Mouse (Mus musculus) bone marrow macrophage, adult 2 months (primary cell): ENCODE results near the gene Nelfcd. TPM values are rescaled to one million over a fixed set of nuclear protein-coding genes. Genes with fewer than 3 reads are reported as not detected.
A peak's percentile ranks its signal among the peaks of the same experiment; 100 is the strongest.

Experiments
- H3K27ac ChIP-seq: 2 replicates; pipeline ENCODE4 v1.5.1; 2012; ENCODE audit warnings: low read depth, low read length; ENCODE audit not compliant: insufficient read depth
- H3K4me1 ChIP-seq: 2 replicates; pipeline ENCODE4 v1.6.1; 2012; ENCODE audit warnings: low read length; ENCODE audit not compliant: control insufficient read depth, insufficient read depth
- H3K4me3 ChIP-seq: 2 replicates; pipeline ENCODE4 v1.5.1; 2012; ENCODE audit warnings: mild to moderate bottlenecking, low read length, moderate library complexity; ENCODE audit not compliant: insufficient read depth
- CTCF ChIP-seq: IDR thresholded peaks from 2 replicates; pipeline ENCODE4 v1.5.1; 2012; ENCODE audit warnings: low read depth, mild to moderate bottlenecking, low read length, moderate library complexity
- POLR2A ChIP-seq: IDR thresholded peaks from 2 replicates; pipeline ENCODE4 v1.6.1; 2012; ENCODE audit warnings: mild to moderate bottlenecking, low read depth, low read length, borderline replicate concordance
- polyA plus RNA-seq: library from polyadenylated mRNA; stranded (reverse); fragments of >200 nt; gene quantifications from 2 replicates; pipeline ENCODE4 v1.2.4, GENCODE M21; 2012; ENCODE audit not compliant: missing spikeins, insufficient read depth, insufficient read length

Gene Nelfcd
- polyA plus RNA-seq, 1 experiment = 32.0 TPM

DNA sequence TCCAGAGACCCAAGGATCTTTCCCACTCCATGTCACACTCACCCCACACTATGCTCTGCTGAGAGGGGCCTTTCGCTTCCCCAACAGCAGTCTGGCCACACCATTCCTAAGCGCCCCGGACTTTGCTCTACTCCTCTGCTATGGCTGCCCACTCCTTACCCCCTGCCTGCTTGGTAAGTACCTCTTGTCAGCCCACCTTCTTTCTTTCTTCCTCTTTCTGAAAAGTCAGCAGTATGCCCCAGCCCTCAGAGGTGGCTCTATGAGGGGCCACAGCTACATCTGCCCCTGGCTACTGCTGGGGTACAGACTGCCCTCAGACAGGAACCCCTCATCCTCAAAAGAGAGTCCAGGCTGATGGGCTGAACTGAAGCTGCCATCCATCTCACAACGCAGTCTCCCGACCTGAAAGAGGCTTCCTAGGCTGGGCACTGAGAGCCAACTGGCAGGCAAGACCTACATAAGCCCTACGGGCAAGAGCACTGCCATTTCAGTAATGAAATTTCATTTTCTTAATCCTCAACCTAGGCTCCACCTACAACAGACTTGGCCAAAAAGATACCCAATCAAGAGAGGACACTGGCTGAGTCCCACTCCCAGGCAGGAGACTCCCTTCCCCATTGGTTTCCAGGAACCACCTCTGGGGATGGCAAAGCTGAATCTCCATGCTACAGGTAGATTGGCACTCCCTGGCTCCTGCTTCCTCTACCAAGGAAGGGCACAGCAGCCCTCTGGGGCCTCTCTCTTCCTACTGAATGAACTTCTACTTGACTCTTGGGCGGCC is 21.5 kb downstream of the Nelfcd start:
- TF ChIP-seq CTCF (no peak), POLR2A (no peak)
- peak overlapping the region; percentile 67 for H3K4me3 ChIP-seq
- H3K4me1 ChIP-seq = peaks cover 52% of the 10 kb centered on the region
- H3K27ac ChIP-seq = peak overlapping the region; percentile 92

DNA sequence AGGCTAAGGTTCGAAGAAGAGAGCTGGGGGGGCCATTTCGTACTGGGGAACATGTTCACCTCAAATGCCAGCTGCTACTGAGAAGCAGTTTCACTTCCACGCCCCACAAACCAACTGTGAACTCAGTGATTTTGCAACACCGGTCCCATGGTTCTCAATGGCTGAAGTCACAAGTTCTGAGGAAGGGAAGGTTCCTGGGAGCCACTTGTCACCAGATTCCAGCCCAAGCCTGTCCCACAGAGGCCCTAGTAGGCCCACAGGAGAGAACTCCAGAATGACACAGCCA is 22.0 kb downstream of the Nelfcd start:
- Histone ChIP-seq H3K27ac (peak overlapping the region; percentile 92), H3K4me3 (peak overlapping the region; percentile 67), H3K4me1 (peaks cover 49% of the 10 kb centered on the region)
- no peak for TF ChIP-seq CTCF
- TF ChIP-seq POLR2A = no peak; the same call in 1 of the 2 replicates

DNA sequence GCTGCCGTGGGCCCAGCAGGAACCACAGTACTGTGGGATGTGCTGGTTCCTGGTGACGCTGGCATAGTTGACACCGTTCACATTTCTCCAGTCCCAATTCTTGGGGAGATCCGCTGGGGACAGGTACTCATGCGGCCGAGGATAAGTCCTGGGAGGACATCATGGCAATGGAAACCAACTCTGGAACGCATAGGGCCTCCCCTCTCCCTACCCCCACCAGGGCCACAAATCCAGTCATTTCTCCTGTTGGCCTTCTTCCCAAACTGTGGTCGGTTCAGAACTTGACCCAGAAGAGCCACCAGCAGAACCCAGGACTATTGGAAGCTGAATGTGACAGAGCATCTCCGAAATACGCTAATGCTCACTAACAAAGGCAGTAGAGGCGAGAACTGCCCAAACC is 22.6 kb downstream of the Nelfcd start:
- Histone ChIP-seq H3K4me1 (peaks cover 48% of the 10 kb centered on the region), H3K27ac (peak overlapping the region; percentile 92), H3K4me3 (peak overlapping the region; percentile 67)
- no peak for TF ChIP-seq CTCF
- no peak for TF ChIP-seq POLR2A

DNA sequence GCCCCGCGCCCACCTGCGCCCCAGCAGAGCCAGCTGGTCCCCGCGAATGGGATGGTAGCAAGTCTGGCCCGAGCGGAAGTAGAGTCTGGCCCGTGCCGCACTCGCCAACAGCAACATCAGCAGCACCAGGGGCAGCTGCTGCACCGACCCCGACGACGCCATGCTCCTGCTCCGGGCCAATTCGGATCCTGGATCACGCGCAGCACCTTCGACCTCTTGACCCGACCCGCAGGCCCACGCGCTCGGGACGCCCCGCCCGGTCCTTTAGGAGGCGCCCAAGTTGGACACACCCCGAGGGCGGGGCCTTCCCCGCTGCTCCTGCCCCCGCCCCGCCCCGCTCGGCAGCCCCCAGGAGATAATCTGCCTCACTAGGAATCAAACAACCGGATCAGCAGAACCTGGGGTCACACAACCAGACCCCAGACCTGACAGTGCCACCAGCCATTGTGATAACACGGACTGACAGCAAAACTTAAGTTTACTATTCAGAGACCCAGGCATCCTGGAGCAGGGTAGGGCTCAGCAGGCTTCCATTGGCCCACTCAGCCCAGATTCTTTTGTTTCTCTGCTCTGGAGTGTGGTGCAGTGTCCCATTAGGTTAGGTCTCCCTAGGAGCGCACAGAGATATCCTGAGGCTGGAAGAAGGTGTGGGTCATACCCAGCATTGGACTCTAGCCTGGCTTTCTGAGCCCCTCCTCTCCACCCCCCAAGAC is 23.3 kb downstream of the Nelfcd start, which contains the start of gene Ctsz:
Gene Ctsz (minus strand): TSS at position 303 of the 713 bp plus-strand sequence.
- Histone ChIP-seq H3K4me1 (peaks cover 46% of the 10 kb centered on the region), H3K4me3 (peak within 1 kb of the TSS; percentile 67), H3K27ac (peak within 1 kb of the TSS; percentile 97)
- no peak; the same call in 1 of the 2 replicates for TF ChIP-seq POLR2A
- TF ChIP-seq CTCF = no peak

DNA sequence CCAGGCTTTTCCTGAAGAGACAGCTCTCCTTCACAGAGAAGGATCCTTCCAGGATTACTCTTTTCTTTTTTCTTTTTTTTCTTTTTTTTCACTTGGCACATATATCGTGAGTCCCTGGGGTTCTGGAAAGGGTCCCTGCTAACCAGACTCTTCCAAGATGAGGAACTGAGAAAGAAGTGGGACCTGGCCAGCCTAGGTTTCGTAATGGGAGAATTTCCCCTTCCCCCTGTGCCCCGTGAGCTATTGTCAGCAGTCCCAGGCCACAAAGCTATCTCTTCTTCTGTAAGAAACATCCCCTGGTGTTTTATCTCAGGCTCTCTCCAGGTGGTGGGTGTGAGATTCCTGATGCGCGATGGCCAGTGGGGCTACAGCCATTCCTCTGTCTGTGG is 23.8 kb downstream of the Nelfcd start:
- H3K4me3 ChIP-seq = peak overlapping the region; percentile 67
- peak overlapping the region; percentile 97 for H3K27ac ChIP-seq
- TF ChIP-seq CTCF (no peak), POLR2A (no peak)
- peaks cover 43% of the 10 kb centered on the region for H3K4me1 ChIP-seq

DNA sequence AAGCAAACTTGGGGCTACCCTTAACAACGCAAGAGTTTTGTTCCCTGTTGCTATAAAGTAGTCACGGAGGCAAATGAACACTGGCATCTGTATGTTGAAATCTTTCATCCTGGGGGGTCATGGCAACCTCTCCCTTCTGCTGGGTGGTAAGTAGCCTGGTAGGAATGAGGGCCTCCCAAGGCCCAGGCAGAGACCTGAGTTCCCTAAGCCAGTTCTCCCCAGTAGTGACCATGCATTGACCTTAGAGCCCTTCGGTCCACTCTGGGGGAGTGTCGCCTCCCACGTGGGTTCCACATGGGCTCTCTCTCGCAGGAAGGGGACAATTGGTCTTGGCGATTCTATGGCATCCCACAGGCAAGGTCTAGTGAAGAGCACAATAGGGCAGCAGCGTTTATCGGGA is 24.4 kb downstream of the Nelfcd start:
- H3K27ac ChIP-seq = peak overlapping the region; percentile 97
- peaks cover 38% of the 10 kb centered on the region for H3K4me1 ChIP-seq
- TF ChIP-seq CTCF = no peak
- no peak for TF ChIP-seq POLR2A

DNA sequence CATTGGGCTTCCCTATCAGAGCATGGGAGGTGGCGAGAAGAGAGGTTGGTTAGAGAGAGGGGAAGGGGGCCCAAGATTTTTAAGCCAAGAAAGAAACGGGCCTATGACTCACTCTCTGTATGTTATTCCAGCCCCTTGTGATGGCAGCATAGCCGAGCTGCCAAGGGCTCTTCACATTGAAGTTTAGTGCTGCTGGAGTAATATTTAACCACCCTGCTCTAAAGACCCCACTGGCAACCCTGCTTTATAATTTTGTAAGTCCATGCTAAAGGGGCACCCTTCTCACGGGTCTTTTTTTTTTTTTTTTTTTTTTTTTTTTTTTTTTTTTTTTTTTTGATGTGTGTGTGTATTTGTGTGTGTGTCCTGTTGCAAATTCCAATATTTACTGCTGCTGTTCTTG is 26.3 kb downstream of the Nelfcd start:
- peaks cover 30% of the 10 kb centered on the region for H3K4me1 ChIP-seq
- no peak overlapping the region for H3K4me3 ChIP-seq
- no peak for TF ChIP-seq POLR2A
- TF ChIP-seq CTCF = no peak
- no peak overlapping the region for H3K27ac ChIP-seq

More for the DNA sequence above, 24.4 kb downstream of the Nelfcd start:
- peak overlapping the region; percentile 18 for H3K4me3 ChIP-seq

DNA sequence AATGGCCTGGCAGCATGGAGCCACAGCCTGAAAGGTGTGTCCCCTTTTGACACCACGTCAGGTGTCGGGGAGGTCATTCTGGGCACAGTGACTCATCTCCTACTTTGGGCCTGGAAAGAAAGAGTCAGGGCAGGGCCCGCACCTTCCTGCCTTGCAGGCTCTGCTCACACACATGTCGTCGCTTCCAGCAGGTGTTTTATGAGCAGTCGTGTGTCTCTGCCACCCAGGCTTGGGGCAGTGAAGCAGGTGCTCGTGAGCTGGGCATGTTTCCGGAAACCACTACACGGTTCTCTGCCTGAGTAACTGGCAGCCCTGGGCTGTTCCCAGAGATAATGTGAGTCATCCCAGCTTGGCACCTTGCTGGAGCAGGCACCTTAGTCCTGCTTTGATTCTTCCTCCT is 26.9 kb downstream of the Nelfcd start:
- peaks cover 30% of the 10 kb centered on the region for H3K4me1 ChIP-seq
- no peak overlapping the region for H3K4me3 ChIP-seq
- no peak overlapping the region for H3K27ac ChIP-seq
- TF ChIP-seq POLR2A = no peak
- TF ChIP-seq CTCF = no peak

DNA sequence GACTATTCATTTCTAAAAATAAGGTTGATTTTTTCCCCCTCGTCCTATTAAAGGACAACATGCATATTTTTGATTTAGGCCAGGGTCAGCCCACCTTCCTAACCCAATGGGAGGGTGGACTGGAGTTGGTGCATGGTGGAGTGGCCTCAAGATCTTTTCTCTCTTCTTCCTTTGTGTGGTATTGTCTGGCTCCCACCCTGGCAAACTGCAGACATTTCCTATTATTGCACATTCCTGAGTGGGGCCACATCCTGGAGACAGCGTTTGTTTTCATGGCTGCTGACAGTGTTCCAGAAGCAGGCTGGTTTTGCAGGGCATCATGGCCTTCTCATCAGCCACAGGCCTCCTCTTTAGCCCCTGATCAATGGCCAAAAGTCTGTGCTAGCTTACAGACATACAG is 27.4 kb downstream of the Nelfcd start:
- TF ChIP-seq POLR2A (no peak), CTCF (no peak)
- Histone ChIP-seq H3K4me1 (peaks cover 30% of the 10 kb centered on the region), H3K4me3 (no peak overlapping the region), H3K27ac (no peak overlapping the region)

DNA sequence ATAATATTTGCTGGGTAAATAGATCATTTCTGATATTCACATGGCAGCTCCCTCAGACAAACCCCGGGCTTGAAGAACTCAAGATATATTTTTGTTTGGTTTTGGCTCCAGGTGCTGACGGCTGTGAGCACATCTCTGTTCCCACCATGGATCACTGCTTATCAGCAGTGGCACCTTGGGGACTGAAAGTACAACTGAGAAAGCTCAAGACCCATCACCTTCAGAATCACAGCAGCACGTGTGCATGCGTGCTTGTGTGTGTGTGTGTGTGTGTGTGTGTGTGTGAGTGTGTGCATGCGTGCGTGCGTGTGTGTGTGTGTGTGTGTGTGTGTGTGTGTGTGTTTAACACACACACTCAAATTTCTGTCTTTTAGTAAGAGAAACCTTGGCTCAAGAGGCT is 28.8 kb downstream of the Nelfcd start:
- Histone ChIP-seq H3K27ac (no peak overlapping the region), H3K4me1 (peaks cover 27% of the 10 kb centered on the region), H3K4me3 (no peak overlapping the region)
- TF ChIP-seq POLR2A (no peak), CTCF (no peak)
